ENCODE assay signal across 9 mouse cellular contexts in genomic region chr3:123321612-123322011, GRCm38 (mm10). TPM values are rescaled to one million over a fixed set of nuclear protein-coding genes. Genes with fewer than 3 reads are reported as not detected.
A peak's percentile ranks its signal among the peaks of the same experiment; 100 is the strongest.
DNase-seq lines count a peak whose midpoint lies in the region; ATAC-seq and TF ChIP-seq lines count a peak whose summit lies in the region.
"Had no signal": no experiment of that assay in that cellular context is flagged by ENCODE, and none has a peak within 500 bp of the region (broad histone marks: within the 10 kb centered on the region; RNA-seq: fewer than 3 reads in every experiment).

No protein-coding gene starts in this region.

- 0 out of 2 replicates have a peak, but pooled peaks have one; percentile 30 for ATAC-seq in limb, embryonic 15.5 days (ENCODE audit: insufficient number of reproducible peaks, low FRiP score, low TSS enrichment, low read depth)

- H3K4me3 ChIP-seq in layer of hippocampus, adult 2 months = no peak overlapping the region
- H3K4me3 ChIP-seq in limb, embryonic 15.5 days = no peak overlapping the region
- H3K4me3 ChIP-seq: lung, embryonic 15.5 days had no signal

- intact Hi-C loops in gastrocnemius, postnatal 14 days (cut with DNase I; ENCODE audit: low total_unique reads) = loop anchor here (5.0 kb wide), 1 partner anchor 89 kb away; no protein-coding TSS in a partner anchor

- DNase-seq in layer of hippocampus, adult 2 months (ENCODE audit: low spot score in 2 of 2) = peak in 1 of 2 experiments; percentile 37
- DNase-seq in layer of hippocampus, adult 9-10 months (ENCODE audit: low spot score) = no peak
- DNase-seq in adrenal gland, postnatal 36 days = peak; percentile 45 to 57
- DNase-seq in gastrocnemius, postnatal 14 days = peak; percentile 44
- no peak for DNase-seq in testis, postnatal 14 days (ENCODE audit: low spot score)
- DNase-seq in T-cell, adult 2 months (ENCODE audit: low spot score) = no peak
- no peak for DNase-seq in testis, postnatal 10 days (ENCODE audit: low spot score)

- peaks cover 21% of the 10 kb centered on the region for H3K36me3 ChIP-seq in limb, embryonic 15.5 days

- H3K4me2 ChIP-seq in limb, embryonic 15.5 days = no peak overlapping the region
- H3K4me2 ChIP-seq: lung, embryonic 15.5 days had no signal

- WGBS in limb, embryonic 15.5 days = 86% methylated on average over 6 of the region's 6 CpGs

- no peaks in the 10 kb centered on the region for H3K27me3 ChIP-seq in limb, embryonic 15.5 days
- H3K27me3 ChIP-seq: lung, embryonic 15.5 days had no signal

- TF ChIP-seq CTCF in layer of hippocampus, adult 2 months (conservative IDR thresholded peaks at IDR 0.05) = no peak

- peak overlapping the region; percentile 49; the same call in 1 of the 2 replicates for H3K27ac ChIP-seq in layer of hippocampus, adult 2 months
- H3K27ac ChIP-seq in limb, embryonic 15.5 days = no peak overlapping the region
- H3K27ac ChIP-seq: lung, embryonic 15.5 days had no signal

- no peak overlapping the region for H3K9ac ChIP-seq in limb, embryonic 15.5 days
- H3K9ac ChIP-seq: lung, embryonic 15.5 days had no signal

- H3K4me1 ChIP-seq in limb, embryonic 15.5 days = no peaks in the 10 kb centered on the region; the same call in 1 of the 2 replicates

- H3K9me3 ChIP-seq in limb, embryonic 15.5 days = no peaks in the 10 kb centered on the region
- H3K9me3 ChIP-seq: lung, embryonic 15.5 days had no signal

RNA-seq across cellular contexts. Expression of gene Sec24d, which starts 54.4 kb away (rescaled TPM):
- 10 to 100 TPM; 23.8 to 36.0 TPM for total RNA-seq in layer of hippocampus, adult 2 months (2021)
- total RNA-seq in adrenal gland, postnatal 36 days (2021) = 100 to 1,000 TPM in 1 of 2 experiments, 10 to 100 TPM in 1; 86.7 to 183 TPM
- total RNA-seq in gastrocnemius, postnatal 14 days (2021) = 10 to 100 TPM; 17.8 to 23.9 TPM
- 117 and 120 TPM in 2 replicates for polyA plus RNA-seq in limb, embryonic 15.5 days (2015; fragmentation: Nextera tagmentation; extraction: Ambion mirVana)

Comparison
In these comparisons a context has a peak if more than half of its experiments do, and no peak if none do; other contexts are left out.
1. DNase-seq: peak in adrenal gland, postnatal 36 days (2 of 2) and gastrocnemius, postnatal 14 days (single experiment); none in layer of hippocampus, adult 9-10 months (single experiment), testis, postnatal 14 days (single experiment), T-cell, adult 2 months (single experiment) and testis, postnatal 10 days (single experiment).